Mouse (Mus musculus) brain, adult 2 months (tissue): ENCODE measurements at regions not wholly inside any gene's neighbourhood (a gene's known extent, or its start where the extent isn't known, plus 50 kb on each side); places are given as distances from the start of the nearest gene placed in this dataset.

Source experiments
- DNase-seq: peaks from one replicate; pipeline ENCODE4 v3.0.0; 2011; ENCODE audit warnings: low read depth, low spot score

- DNase-seq, result no peak
Measured at GRCm38 (mm10) chr3:48658386-48658785, 1098.7 kb downstream of the Pcdh18 start.

GRCm38 (mm10) chr3:48655084-48655483 is 1102.0 kb downstream of the Pcdh18 start:
- DNase-seq, result no peak

GRCm38 (mm10) chr3:48631889-48632483 is 1125.1 kb downstream of the Pcdh18 start:
- DNase-seq, result peak; percentile 52

- no peak for DNase-seq
Measured at GRCm38 (mm10) chr3:48608933-48609332, 1148.2 kb downstream of the Pcdh18 start.

- peak; percentile 11 for DNase-seq
Measured at GRCm38 (mm10) chr3:48604840-48605239, 1152.3 kb downstream of the Pcdh18 start.

GRCm38 (mm10) chr3:48587341-48587740 is 1169.8 kb downstream of the Pcdh18 start:
- DNase-seq, result no peak

- DNase-seq, result no peak
Measured at GRCm38 (mm10) chr3:48586145-48586544, 1171.0 kb downstream of the Pcdh18 start.

GRCm38 (mm10) chr3:48584340-48584739 is 1172.8 kb downstream of the Pcdh18 start:
- DNase-seq, result no peak

- DNase-seq, result no peak
Measured at GRCm38 (mm10) chr3:48582521-48582920, 1174.6 kb downstream of the Pcdh18 start.

- DNase-seq, result peak; percentile 17
Measured at GRCm38 (mm10) chr3:48579971-48580370, 1177.2 kb downstream of the Pcdh18 start.

- peak; percentile 42 for DNase-seq
Measured at GRCm38 (mm10) chr3:48579229-48579628, 1177.9 kb downstream of the Pcdh18 start.

GRCm38 (mm10) chr3:48546669-48547068 is 1210.5 kb downstream of the Pcdh18 start:
- DNase-seq, result no peak

- no peak for DNase-seq
Measured at GRCm38 (mm10) chr3:48515009-48515408, 1242.1 kb downstream of the Pcdh18 start.

- peak; percentile 6 for DNase-seq
Measured at GRCm38 (mm10) chr3:48503996-48504395, 1253.1 kb downstream of the Pcdh18 start.

GRCm38 (mm10) chr3:48464679-48465078 is 1292.4 kb downstream of the Pcdh18 start:
- DNase-seq, result no peak

GRCm38 (mm10) chr3:48441938-48442337 is 1315.2 kb downstream of the Pcdh18 start:
- no peak for DNase-seq

- peak; percentile 9 for DNase-seq
Measured at GRCm38 (mm10) chr3:48429406-48430033, 1327.6 kb downstream of the Pcdh18 start.

- no peak for DNase-seq
Measured at GRCm38 (mm10) chr3:48389862-48390261, 1367.3 kb downstream of the Pcdh18 start.
